Mouse (Mus musculus) embryo, embryonic 10 days (tissue): ENCODE measurements around the gene Dnah14.
"Not testable (repeated sequence)": the region's sequence is repeated elsewhere in the genome, so short reads cannot be mapped to it uniquely, and the experiment has no call there.

Source experiments
- DNase-seq: peaks from one replicate; pipeline ENCODE4 v3.0.0-alpha.2; 2015; ENCODE audit warnings: low spot score

Dnah14 gene

DNA sequence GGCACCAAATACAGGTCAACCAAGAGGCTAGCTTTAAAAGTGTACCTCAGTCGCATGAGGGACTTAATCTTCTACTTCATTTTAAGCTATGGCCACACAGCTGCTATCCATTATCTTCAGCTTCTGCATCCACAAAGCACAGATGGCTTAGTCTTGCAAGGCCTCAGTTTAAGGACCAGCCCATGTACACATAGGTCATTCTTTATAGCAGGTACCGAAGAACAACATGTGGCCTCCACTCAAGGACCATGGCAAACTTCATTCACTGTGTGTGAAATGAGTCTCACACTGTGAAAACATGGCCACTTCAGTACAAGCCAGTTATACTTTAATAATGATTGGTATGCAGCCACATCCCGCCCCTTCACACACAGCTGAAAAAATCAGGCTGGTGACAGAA, 34.8 kb downstream of the Dnah14 start:
- peak; percentile 49 for DNase-seq

DNA sequence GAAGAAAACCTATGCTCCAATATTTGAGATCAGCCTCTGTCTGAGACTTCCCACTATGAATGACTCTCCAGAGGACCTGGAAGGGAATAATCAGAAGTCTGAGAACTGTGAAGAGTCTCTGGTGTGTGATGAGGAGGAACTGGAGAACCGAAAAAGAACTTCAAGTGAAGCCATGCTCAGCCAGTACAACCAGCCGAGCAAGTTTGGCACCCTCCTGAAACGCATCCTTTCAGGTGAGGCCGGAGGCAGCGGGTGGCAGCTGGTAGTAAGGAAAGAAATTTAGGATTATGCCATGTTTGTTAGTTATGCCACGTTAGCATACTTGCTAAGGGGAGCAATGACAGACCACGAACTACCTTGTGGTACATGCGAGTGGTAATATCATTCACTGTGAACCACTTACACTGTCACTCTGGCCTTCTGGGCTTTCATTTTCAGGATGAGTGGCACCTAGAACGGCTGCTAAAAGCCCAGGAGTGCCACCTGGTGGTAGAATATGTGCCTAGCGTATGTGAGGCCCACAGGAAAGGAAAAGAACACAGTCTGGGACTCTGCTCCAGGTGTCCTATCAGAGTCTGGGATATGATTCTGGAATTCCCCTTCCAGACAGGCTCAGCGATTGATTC, 39.6 kb downstream of the Dnah14 start:
- peak; percentile 80 for DNase-seq

DNA sequence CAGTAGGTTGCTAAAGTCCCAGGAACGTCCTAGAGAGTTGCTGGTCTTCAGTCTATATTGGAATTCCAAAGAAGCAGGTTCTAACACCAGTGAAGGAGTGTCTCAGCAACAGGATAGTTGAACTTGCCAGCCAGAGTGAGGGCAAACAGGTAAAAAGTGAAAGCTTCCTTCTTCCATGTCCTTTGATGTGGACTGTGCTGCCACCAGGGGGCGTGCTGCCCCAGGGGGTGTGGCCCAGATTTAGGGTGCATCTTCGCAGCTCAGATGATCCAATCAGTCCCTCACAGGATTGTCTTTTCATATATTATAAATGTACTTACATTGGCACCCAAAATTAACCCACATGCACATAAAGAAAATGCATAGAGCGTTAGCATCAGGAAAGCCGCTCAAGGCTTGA, 41.0 kb downstream of the Dnah14 start:
- DNase-seq: peak; percentile 27

GRCm38 (mm10) chr1:181623149-181623680, 46.9 kb downstream of the Dnah14 start:
- no peak for DNase-seq

DNA sequence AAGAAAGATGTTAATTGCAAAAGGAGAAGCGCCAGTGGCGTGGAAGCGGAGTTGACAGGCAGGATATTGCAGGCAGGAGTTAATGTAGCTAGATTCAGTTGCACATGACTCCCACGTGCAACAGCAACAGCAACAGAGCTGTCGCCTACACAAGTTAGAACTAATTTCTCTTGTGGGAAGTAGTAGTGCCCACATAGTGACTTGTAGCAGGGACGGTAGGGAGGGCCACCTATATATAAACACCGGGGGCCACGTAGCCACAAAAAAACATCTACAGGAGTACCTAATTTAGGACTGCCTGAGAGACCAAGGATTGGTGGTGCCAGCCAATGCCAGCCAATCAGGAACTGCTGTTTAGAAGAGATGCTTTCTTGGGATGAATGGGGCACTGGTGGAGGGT, 48.5 kb downstream of the Dnah14 start:
- no peak for DNase-seq

GRCm38 (mm10) chr1:181628276-181628675, 51.9 kb downstream of the Dnah14 start:
- no peak for DNase-seq

GRCm38 (mm10) chr1:181631371-181631770, 55.0 kb downstream of the Dnah14 start:
- peak; percentile 64 for DNase-seq

- no peak for DNase-seq
Measured at GRCm38 (mm10) chr1:181637997-181638713, 61.8 kb downstream of the Dnah14 start.

DNA sequence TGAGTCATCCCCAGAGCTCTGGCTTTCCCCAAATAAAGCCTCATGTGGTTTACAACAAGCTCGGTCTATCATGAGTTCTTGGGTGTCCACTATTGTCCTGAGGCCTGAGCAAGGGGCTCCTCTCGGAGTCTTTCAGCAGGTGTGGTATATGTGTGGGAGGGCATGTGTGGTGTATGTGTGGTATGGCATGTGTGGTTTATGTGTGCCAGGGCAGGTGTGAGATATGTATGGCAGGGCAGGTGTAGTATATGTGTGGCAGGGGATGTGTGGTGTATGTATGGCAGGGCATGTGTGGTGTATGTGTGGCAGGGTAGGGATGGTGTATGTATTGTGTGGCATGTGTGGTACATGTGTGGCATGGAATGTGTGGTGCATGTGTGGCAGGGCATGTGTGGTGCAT, 64.0 kb downstream of the Dnah14 start:
- DNase-seq: no peak

GRCm38 (mm10) chr1:181647467-181647866, 71.1 kb downstream of the Dnah14 start:
- DNase-seq: peak; percentile 56

GRCm38 (mm10) chr1:181653481-181653880, 77.1 kb downstream of the Dnah14 start:
- DNase-seq: no peak

DNA sequence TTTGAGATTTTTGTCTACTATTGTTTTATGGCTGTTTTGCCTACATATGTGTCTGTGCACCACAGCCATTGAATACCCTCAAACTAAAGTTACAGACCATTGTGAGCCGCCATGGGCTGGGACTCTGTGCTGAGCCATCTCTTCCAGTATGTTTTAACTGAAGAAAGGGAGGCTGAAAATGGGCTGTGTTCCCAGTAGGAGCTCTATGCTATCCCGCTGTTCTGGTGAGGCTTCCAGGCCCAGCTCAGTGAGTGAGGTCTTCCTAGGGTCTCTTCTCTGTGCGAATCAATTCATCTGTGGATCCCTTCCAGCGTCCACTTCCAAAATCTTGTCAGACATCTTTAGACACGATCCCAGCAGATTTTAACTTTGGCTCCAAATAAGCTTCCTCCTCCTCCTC, 80.1 kb downstream of the Dnah14 start:
- DNase-seq: no peak

- no peak for DNase-seq
Measured at GRCm38 (mm10) chr1:181666801-181667200, 90.4 kb downstream of the Dnah14 start.

DNA sequence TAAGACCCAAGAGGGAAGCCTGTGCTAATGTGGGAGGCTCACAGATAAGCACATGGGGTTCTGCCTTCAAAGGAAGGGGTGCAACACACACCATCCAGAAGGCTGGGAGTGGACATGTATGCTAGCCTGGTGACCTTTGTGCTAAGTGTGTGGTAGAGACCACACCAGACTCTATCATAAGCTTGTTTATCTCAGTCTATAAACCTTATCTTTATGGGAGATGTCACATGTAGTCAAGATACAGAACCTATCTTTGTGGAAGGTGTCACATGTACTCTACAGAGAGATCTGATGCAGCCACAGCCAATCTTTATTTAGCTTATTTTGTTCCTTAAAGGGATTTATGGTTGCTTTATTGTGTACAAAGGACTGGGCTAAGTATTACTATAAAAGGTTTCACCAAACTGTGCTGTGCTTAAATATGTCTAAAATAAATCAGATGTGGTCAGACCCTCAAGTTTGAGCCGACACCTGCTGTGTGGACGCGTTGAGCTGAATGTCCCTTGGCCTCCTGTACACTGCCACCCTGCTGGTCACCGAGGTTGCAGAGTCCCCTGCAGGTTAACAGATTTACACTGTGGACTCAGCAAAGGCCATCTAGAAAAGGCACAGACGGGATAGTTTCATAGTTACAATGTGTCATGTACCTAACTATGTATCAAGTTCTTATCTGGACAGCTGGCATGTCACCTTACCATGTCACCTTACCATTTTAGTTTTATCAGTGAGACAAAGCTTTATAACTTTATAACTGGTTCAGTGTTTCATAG, 118.6 kb downstream of the Dnah14 start:
- DNase-seq: no peak

DNA sequence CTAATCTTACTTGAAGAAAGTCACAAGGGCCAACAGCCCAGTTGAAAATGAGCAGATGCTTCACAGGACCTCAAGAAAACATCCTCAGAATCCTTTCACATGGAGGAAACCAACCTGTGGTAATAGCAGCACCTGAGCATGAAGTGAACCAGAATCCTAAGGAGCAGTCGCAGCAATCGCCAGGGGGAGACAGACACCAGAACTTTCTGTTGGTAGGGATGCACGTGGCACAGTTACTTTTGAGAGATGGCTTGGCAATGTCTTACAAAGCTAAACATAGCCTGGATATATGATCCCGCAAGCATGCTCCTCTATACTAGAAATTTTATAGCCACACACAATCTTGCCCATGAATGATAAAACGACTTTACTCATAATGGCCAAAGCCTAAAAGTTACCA, 152.3 kb downstream of the Dnah14 start:
- peak; percentile 41 for DNase-seq

DNA sequence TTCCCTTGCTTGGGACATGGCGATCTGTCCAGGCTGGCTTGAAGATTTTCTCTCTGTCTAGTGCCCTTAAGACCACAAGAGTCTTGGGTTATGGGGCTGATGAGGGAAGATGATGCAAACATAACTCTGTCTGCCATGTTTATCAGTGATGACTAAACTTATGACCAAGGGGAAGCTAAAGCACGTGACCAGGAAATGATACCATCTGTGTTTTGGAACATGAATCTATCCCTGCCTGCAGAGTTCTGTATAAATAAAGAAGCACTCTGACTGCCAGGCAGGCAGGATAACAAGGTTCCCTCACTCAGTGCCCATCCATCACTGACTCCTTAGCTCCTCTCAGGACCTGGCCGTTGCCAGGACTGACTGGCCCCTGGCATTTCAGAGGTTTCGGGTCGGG, 157.2 kb downstream of the Dnah14 start:
- no peak for DNase-seq

DNA sequence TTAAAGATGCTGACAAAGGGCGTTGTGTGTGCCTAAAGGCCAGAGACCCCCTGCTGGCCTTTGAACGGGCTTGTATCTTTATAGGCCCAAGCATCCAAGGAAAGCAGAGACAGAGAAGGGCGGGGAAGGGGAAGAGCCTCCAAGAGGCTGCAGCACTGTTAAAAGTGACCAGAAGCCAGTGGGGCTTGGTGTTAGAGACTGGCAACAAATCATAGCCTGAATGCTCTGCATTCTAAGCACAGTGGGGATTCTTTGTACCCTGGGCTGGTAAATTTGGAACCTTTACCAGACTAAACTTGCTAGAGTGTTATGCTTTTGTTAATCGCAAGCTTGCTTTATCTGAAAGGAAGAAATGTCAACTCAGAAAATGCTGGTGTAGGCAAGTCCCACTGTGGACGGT, 163.9 kb downstream of the Dnah14 start:
- DNase-seq: no peak

DNA sequence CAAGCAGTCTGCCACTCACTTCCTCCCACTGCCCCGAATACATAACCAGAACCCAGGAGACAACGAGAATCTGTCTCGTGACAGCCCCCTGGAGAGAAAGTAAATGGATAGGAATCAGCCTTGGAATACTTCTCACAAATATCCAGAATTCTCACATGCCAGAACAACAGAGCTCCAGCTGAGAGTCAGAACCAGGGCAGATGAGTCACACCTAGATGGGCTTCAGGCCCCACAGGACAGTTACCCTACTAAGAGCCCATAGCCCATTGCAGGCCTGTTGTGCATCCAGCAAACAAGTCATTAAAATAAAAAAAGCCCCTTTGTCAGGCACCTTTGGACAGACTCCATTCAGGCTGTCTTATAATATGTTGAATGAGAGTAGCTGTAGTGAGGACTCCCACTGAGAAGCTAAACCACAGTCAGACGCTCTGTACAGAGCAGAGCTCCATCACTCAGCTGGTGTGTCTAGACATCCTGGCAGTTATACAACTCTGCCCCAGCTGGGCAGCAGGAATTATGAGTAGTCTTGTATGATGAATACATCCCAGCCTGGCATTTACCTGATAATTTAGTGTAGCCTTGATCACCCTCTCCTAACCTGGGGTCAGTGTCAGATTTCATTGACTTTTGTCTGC, 166.0 kb downstream of the Dnah14 start:
- DNase-seq: no peak

GRCm38 (mm10) chr1:181769392-181769791, 193.0 kb downstream of the Dnah14 start:
- DNase-seq: peak; percentile 41

DNA sequence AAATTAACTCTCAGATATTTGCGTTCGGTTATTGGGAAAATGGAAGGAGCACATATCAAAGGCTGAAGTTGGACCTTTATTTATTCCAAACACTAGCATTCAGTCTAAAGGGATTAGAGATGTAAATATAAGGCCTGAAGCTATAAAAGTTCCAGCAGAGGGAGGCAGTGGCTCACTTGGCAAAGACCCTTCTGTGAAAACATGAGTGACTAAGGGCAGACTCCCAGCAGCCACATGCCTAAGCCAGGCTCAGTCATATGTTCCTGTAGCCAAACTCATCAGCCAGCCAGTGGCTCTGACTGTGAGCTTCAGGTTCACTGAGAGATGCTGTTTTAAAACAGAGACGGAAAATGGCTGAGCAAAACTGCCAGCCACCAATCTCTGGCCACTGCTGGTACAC, 195.5 kb downstream of the Dnah14 start:
- DNase-seq: no peak

DNA sequence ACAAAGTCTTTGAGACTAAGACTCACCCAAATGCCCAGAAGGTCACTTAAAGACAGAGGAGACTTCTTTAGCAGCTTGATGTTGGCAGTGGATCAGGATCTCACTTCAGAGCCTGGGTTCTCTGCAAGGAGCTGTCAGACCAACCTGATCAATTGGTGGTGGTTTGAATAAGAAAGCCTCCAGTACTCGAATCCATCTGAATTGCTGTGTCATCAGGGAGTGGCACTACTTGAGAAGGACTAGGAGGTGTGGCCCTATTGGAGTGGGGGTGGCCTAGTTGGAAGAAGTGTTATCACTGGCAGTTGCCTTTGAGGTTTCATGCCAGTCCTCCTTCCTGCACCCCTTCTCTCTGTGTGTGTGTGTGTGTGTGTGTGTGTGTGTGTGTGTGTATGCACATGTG, 200.2 kb downstream of the Dnah14 start:
- no peak for DNase-seq

DNA sequence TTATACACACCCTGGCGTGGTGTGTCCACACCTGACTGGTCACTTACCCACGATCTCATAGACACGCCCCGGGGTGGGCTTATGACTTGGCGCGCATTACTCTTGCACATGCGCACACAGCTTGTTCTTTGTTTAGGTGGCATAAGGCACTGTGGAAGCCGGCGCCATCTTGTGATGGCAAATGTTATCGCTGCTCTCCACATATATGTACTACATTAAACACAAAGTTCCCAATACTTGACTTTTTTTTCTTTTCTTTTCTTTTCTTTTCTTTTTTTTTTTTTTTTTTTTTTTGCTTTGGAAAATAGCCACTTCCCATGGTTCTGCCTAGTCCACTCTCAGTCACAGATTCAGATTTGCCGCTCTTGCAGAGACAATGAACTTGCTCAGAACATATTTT, 206.2 kb downstream of the Dnah14 start:
- not testable (repeated sequence) for DNase-seq
